Mouse (Mus musculus) spleen, postnatal 36 days (tissue): Measurements from ENCODE around the gene 1700029I15Rik.
A peak's percentile ranks its signal among the peaks of the same experiment; 100 is the strongest.

Source experiments
- DNase-seq, 2 experiments: peaks; one replicate each; pipeline ENCODE4 v3.0.0; 2022; ENCODE audit warnings: low spot score in 2 of 2, mixed read lengths in 1 of 2

Gene 1700029I15Rik

DNA sequence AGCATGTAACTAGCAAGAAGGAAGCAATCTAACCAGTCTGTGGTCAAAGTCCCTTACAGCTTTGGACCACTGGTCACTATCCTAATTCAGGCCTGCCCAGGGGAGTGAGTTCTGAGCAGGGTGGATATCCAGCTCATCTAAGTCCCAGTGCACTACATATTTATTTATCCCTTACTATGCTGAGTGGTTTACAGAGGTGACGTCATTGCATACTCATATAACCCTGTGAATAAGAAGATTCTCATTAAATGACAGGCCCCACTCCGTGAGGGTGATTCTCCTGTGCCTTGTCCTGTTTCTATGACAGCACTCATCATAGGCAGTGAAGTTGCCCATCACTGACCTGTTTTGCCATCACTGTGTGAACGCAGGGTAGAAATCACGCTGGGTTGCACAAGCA is 43.0 kb downstream of the 1700029I15Rik start:
- DNase-seq: no peak

DNA sequence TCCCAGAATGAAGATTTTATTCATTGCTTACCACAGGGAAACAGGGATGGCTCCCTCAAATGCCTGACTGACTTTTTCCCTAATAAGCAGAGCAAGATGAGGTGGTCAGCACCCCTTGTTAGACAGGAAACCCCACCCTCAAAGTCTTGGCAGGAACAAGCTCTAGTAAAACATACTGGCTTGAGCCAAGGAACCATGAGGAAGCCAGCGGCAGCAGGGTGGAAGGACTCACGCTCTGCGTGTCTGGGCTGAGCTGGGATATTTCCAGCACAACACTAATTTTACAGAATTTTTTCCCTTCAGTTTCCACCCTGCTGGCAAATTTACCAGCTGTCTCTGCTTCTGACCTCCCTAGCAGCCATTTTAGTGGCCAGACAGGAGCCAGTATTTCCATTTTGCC is 44.1 kb downstream of the 1700029I15Rik start:
- no peak for DNase-seq

- no peak for DNase-seq
Measured at GRCm38 (mm10) chr2:92427882-92428281, 45.5 kb downstream of the 1700029I15Rik start.

- DNase-seq: no peak
Measured at GRCm38 (mm10) chr2:92430089-92430488, 47.8 kb downstream of the 1700029I15Rik start.

- DNase-seq: no peak
Measured at GRCm38 (mm10) chr2:92430723-92431541, 48.6 kb downstream of the 1700029I15Rik start.

- DNase-seq: no peak
Measured at GRCm38 (mm10) chr2:92431611-92432179, 49.4 kb downstream of the 1700029I15Rik start.

GRCm38 (mm10) chr2:92432299-92433295 is 50.3 kb downstream of the 1700029I15Rik start:
- no peak for DNase-seq

DNA sequence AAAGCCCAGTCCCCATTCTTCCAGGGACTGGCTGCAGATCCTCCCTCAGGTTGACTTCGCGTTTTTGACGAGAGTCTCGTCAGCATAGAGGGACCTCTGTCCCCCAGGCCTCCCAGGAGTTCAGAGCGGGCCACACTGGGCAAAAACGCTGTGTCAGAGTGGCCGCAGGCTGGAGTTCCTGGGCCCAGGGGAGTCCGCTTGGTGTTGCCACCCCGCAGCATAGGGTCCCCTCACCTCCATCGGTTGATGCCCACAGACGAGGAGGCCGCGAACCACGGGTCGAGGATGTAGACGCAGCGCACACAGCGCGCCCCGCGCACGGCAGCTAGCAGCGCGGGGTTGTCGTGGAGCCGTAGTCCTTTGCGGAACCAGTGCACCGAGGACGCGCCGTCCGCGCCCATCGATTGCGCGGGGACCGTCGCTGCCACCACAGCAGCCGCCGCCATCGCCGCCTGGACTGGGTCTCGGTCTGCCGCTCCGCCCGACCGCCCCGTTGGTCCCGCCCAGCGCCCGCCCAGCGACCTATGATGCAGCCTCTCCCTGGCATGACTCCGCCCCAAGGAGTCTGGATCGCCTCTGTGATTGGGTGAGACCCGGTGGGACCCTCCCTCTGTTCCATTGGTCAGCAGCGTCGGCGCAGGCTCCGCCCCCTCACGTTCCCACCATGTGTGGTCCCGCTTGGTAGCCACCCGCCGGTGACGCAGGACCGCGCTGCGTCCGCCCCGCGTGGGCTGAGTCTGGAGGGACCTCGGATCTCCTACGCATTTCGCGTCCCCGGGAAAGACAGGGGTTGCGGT is 51.4 kb downstream of the 1700029I15Rik start, which contains the start of gene Cry2:
TSS of gene Cry2 (minus strand) at position 466 of the 797 bp plus-strand sequence.
- peak; percentile 97 to 98 for DNase-seq

DNA sequence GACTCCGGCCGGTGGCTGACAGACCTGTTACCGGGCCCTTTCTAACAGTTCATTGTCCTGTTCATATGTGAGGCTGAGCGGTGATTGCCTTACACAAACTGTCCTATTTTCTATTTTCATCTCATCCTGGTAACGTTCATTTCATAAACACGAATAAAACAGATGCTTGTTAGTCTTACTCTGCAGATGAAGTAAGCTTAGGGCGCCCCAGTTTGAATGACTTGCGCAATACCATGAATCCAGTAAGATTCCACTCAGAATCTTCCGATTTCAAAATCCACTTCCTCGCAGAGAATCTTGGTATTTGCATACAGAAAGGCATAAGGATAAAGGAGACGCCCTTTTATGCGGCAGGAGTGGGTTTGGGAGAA is 52.0 kb downstream of the 1700029I15Rik start:
- DNase-seq: no peak

DNA sequence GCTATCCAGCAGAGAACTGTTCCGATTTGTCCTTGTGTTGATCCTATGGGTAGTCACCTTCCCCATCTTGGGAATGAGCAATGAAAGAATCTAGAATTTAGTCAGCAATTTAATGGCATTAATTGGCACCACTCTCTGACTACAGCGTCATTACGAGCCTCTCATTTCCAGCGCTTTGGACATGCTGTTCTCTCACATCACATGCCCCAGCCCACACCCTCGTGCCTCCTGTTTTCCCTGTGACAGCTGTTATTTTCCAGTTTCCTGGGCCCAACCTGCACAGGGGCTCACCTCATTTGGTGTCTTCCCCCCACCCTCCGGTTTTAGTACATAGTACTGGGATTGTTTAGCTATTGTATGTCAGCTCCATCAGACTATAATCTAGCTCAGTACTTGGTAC is 52.7 kb downstream of the 1700029I15Rik start:
- DNase-seq: no peak
